Mouse (Mus musculus): ENCODE results near the gene Tbc1d10b.

Tbc1d10b gene

GRCm38 (mm10) chr7:127208295-127208552 lies at the start of gene Tbc1d10b:
Gene Tbc1d10b, minus strand, starts transcription at chr7:127208468.
- WGBS, result 0% methylated on average over 31 of the region's 44 CpGs

DNA sequence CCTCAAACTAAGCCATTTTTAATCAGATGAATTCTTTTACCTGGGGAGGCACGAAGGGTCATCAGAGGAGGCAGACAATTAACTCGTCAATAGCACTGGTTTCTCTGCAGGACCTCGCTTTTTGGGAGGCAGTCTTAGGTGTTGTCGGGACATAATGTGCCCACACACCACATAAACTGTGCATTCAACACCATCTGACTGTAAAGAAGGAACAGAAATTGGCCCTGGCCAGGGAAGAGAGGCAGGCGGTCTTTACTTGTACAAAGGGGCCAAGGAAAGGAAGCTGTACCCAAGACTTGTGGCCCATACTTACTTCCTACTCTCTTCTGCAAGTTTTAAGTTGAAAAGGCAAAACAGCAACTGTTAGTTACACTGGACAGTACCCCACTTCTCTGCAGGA lies 48.2 kb upstream of the Tbc1d10b start:
- 82% methylated on average over 5 of the region's 5 CpGs for WGBS

DNA sequence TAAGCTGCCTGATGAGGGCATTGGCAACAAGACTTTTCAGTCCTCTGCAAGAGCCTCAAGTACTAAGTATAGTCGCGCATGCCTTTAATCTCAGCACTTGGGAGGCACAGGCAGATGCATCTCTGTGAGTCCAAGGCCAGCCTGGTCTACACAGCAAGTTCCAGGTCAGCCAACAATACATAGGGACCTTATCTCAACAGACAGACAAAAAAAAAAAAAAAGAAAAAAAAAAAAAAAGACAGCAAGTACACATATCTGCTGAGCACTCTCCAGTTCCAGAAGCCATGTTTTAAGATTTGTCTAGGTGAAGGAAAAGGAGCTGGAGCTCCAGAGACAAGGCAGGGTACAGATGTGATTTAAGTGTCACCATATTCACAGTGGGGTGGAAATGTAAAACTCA lies 47.7 kb upstream of the Tbc1d10b start:
- WGBS, result 85% methylated on average over 2 of the region's 2 CpGs

DNA sequence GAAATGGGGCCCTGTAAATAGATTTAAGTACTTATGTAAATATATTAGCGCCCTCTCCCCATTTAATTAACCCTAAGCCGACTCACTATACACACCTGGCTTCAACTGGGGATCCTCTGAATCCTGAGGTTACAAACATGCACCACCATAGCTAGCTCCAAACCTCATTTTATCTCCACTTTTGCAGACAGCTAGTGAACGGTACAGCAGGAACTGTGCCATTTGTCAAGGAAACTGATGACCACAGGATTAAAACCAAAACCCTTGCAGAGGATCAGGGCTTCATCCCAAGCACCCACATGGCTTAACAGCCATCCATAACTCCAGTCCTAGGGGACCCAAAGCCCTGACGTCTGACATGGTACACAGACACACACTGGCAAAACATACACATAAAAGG lies 46.7 kb upstream of the Tbc1d10b start:
- WGBS, result 27% methylated on average over 4 of the region's 4 CpGs

DNA sequence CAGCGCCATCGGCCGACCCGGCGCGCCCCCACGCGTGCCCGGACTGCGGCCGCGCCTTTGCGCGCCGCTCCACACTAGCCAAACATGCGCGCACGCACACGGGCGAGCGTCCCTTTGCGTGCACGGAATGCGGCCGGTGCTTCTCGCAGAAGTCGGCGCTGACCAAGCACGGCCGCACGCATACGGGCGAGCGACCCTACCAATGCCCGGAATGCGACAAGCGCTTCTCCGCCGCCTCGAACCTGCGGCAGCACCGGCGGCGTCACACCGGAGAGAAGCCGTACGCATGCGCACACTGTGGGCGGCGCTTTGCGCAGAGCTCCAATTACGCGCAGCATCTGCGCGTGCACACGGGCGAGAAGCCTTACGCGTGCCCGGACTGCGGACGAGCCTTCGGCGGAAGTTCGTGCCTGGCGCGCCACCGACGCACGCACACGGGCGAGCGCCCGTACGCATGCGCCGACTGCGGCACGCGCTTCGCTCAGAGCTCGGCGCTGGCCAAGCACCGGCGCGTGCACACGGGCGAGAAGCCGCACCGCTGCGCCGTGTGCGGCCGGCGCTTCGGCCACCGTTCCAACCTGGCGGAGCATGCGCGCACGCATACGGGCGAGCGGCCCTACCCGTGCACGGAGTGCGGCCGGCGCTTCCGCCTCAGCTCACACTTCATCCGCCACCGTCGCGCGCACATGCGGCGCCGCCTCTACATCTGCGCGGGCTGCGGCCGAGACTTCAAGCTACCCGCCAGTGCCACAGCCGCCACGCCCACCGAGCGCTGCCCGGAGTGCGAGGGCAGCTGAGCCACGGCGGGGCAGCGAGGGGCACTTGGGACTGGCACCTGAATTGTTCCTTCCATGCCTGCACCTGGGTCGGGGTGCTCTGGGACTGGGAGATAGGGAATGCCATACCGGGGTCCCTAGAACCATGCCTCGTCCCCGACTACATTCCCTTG lies 45.8 kb upstream of the Tbc1d10b start:
- WGBS, result under 1% methylated on average over 136 of the region's 136 CpGs

DNA sequence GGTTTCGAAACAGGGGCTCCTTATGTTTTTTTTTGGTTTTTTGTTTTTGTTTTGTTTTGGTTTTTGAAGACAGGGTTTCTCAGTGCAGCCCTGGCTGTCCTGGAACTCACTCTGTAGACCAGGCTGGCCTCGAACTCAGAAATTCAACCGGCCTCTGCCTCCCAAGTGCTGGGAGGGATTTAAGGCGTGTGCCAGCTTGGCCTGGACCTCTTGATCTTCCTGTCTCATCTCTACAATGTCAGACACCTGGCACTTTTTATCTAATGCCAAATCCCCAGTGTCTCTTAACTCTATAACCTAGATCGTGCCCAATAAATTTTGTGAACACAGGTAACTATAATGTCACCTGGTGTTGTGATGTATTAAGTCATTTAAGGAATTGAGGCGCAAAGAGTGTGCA lies 45.1 kb upstream of the Tbc1d10b start:
- WGBS, result 70% methylated on average over 6 of the region's 6 CpGs

GRCm38 (mm10) chr7:127252414-127252813 lies 44.1 kb upstream of the Tbc1d10b start:
- 46% methylated on average over 2 of the region's 2 CpGs for WGBS

GRCm38 (mm10) chr7:127250511-127250910 lies 42.2 kb upstream of the Tbc1d10b start:
- WGBS, result 85% methylated on average over 8 of the region's 8 CpGs

- whole genome bisulfite sequencing, result 5% methylated on average over 32 of the region's 33 CpGs
Measured at GRCm38 (mm10) chr7:127244658-127245510, 36.6 kb upstream of the Tbc1d10b start.

GRCm38 (mm10) chr7:127243870-127244657 lies 35.8 kb upstream of the Tbc1d10b start, which contains the start of gene Zfp771:
Gene Zfp771, plus strand, starts transcription at chr7:127244274.
- under 1% methylated on average over 56 of the region's 56 CpGs for WGBS

DNA sequence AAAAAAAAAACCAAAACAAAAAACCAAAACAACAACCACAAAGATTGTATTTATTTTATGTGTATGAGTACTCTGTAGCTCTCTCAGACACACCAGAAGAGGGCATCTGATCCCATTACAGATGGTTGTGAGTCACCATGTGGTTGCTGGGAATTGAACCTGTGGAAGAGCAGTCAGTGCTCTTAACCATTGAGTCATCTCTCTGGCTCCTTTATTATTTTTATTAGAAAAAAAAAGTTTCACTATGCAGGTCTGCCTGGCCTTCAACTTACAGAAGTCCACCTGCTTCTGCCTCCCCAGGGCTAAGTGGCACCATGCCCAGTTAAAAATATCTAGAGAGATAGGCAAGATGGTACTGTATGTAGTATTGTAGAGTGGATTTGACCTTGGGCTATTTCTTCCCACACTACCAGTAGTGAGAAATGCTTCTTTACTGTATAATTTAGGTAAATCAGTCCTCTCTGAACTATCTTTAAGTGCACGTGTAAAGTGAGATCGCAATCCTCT lies 35.1 kb upstream of the Tbc1d10b start:
- WGBS, result 17% methylated on average over 2 of the region's 2 CpGs

DNA sequence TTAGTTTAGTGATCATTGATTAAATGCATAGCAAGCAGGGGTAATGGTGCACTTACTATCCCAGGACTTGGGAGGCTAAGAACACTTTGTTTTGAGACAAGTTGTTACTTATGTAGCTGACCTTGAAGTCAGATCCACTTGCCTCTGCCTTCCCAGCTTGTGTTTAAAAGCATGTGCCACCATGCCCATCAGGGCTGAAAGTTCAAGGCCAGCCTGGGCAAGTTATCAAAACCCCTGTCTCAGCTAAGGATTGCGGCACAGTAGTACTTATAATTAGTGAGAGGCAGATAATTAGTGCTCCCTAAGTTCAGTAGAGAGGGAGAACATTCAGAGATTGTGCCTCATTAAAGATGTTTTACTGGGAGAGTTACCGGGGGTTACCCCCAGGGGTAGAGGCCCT lies 26.5 kb upstream of the Tbc1d10b start:
- 75% methylated on average over 2 of the region's 2 CpGs for WGBS

- WGBS, result 3% methylated on average over 9 of the region's 9 CpGs
Measured at GRCm38 (mm10) chr7:127233765-127234164, 25.5 kb upstream of the Tbc1d10b start.

GRCm38 (mm10) chr7:127233368-127233749 lies 25.1 kb upstream of the Tbc1d10b start:
- under 1% methylated on average over 27 of the region's 27 CpGs for WGBS

GRCm38 (mm10) chr7:127232622-127233367 lies 24.5 kb upstream of the Tbc1d10b start, which contains the start of the genes Zfp553 and Sept1:
Gene Zfp553, plus strand, starts transcription at chr7:127233061.
Gene Sept1, minus strand, starts transcription at chr7:127233130.
- WGBS, result under 1% methylated on average over 64 of the region's 64 CpGs

DNA sequence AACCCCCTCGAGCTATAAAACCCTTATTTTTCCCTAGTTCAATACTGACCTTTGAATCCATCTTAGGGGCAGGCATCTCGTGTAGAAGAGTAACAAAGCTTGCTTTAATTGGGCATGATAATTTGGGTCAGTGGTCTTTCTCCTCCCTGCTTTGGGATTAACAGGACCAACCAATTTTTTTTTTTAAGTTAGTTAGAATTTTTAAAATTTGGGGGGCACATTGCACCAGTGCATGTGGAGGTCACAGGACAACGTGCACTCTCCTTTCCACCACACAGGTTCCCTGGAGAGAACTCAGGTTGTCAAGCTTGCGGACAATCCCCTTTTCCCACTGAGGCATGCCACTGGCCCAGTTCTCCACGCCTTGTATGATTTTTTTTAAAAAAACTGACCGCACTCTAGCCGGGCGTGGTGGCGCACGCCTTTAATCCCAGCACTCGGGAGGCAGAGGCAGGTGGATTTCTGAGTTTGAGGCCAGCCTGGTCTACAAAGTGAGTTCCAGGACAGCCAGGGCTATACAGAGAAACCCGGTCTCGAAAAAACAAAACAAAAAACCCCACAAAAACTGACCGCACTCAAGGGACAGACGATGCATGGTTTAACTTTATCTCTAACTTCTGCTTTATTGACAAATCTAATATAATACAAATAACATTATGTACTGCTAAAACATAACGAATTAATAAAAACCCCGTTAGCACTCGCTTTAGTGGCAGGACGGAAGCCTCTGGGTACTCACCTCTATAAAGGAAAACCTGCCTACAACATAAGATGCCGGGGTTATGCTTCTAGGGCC lies 23.8 kb upstream of the Tbc1d10b start:
- 4% methylated on average over 20 of the region's 20 CpGs for WGBS

GRCm38 (mm10) chr7:127231376-127231775 lies 23.1 kb upstream of the Tbc1d10b start:
- 33% methylated on average over 3 of the region's 3 CpGs for WGBS

GRCm38 (mm10) chr7:127228615-127229303 lies 20.5 kb upstream of the Tbc1d10b start:
- WGBS, result 54% methylated on average over 4 of the region's 4 CpGs
